Mouse (Mus musculus): Measurements from ENCODE around the gene Vmn1r129. TPM values are rescaled to one million over a fixed set of nuclear protein-coding genes. Genes with fewer than 3 reads are reported as not detected.

The Vmn1r129 gene
- not detected for polyA plus RNA-seq (2014; fragmentation: Illumina TruSeq; extraction: RNeasy Lipid Tissue Mini Kit (QIAGEN cat#74804); ENCODE audit: insufficient read depth, low read depth, low replicate concordance)

DNA sequence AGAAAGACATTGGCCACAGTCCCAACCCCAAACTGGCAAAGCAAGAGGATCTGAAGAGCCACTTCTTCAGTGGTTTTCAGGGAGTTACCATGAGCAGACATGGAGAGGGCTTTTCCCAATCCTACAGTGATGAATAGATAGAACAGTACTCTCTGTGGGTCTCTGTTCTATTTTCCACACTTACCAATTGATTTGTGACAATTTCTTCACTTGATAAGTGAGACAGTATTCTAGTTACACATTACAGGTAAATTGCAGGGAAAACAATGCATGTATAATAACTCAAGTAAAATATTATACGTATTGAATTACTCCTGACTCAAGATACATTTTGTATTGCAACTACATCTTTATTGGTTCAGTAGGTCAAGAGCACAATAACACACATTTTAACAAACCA is at the start of gene Vmn1r129:
TSS of gene Vmn1r129 (minus strand) at position 101 of the 400 bp plus-strand sequence.

DNA sequence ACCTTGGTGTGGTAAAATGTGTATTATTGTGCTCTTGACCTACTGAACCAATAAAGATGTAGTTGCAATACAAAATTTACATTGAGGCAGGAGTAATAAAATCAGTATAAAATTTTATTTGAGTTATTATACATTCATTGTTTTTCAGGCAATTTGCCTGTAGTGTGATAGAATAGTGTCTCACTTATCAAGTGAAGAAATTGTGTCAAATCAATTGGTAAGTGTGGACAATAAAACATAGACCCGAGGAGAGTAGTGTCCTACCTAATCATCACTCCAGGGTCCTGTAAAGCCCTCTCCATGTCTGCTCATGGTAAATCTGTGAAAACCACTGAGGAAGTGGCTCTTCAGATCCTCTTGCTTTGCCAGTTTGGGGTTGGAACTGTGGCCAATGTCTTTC is 12.0 kb downstream of the Vmn1r129 start, which contains the start of gene Vmn1r128:
TSS of gene Vmn1r128 (plus strand) at position 301 of the 400 bp plus-strand sequence.

DNA sequence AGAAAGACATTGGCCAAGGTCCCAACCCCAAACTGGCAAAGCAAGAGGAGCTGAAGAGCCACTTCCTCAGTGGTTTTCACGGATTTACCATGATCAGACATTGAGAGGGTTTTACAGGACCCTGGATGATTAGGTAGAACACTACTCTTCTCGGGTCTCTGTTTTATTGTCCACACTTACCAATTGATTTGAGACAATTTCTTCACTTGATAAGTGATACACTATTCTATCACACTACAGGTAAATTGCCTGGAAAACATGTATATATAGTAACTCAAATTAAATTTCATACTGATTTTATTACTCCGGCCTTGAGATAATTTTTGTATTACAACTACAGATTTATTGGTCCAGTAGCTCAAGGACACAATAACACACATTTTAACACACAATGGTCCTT is 41.3 kb downstream of the Vmn1r129 start, which contains the start of gene Vmn1r127:
TSS of gene Vmn1r127 (minus strand) at position 101 of the 400 bp plus-strand sequence.

Other genes with a start within 250 kb of the Vmn1r129 start
- gene Vmn1r122, start 227.2 kb downstream of the Vmn1r129 start, polyA plus RNA-seq (2014; fragmentation: Illumina TruSeq; extraction: RNeasy Lipid Tissue Mini Kit (QIAGEN cat#74804); ENCODE audit: insufficient read depth, low read depth, low replicate concordance) = not detected
- not detected for gene Vmn1r123, start 199.1 kb downstream of the Vmn1r129 start, polyA plus RNA-seq (2014; fragmentation: Illumina TruSeq; extraction: RNeasy Lipid Tissue Mini Kit (QIAGEN cat#74804); ENCODE audit: insufficient read depth, low read depth, low replicate concordance)
- gene Gm5157, start 170.9 kb downstream of the Vmn1r129 start, polyA plus RNA-seq (2014; fragmentation: Illumina TruSeq; extraction: RNeasy Lipid Tissue Mini Kit (QIAGEN cat#74804); ENCODE audit: insufficient read depth, low read depth, low replicate concordance) = not detected
- not detected for gene Vmn1r124, start 100.7 kb downstream of the Vmn1r129 start, polyA plus RNA-seq (2014; fragmentation: Illumina TruSeq; extraction: RNeasy Lipid Tissue Mini Kit (QIAGEN cat#74804); ENCODE audit: insufficient read depth, low read depth, low replicate concordance)
- not detected for gene Vmn1r125, start 89.1 kb downstream of the Vmn1r129 start, polyA plus RNA-seq (2014; fragmentation: Illumina TruSeq; extraction: RNeasy Lipid Tissue Mini Kit (QIAGEN cat#74804); ENCODE audit: insufficient read depth, low read depth, low replicate concordance)
- not detected for gene Vmn1r126, start 59.8 kb downstream of the Vmn1r129 start, polyA plus RNA-seq (2014; fragmentation: Illumina TruSeq; extraction: RNeasy Lipid Tissue Mini Kit (QIAGEN cat#74804); ENCODE audit: insufficient read depth, low read depth, low replicate concordance)
- gene Vmn1r127, start 41.4 kb downstream of the Vmn1r129 start, polyA plus RNA-seq (2014; fragmentation: Illumina TruSeq; extraction: RNeasy Lipid Tissue Mini Kit (QIAGEN cat#74804); ENCODE audit: insufficient read depth, low read depth, low replicate concordance) = not detected
- gene Vmn1r128, start 11.9 kb downstream of the Vmn1r129 start, polyA plus RNA-seq (2014; fragmentation: Illumina TruSeq; extraction: RNeasy Lipid Tissue Mini Kit (QIAGEN cat#74804); ENCODE audit: insufficient read depth, low read depth, low replicate concordance) = not detected
- not detected for gene Gm6882, start 71.5 kb upstream of the Vmn1r129 start, polyA plus RNA-seq (2014; fragmentation: Illumina TruSeq; extraction: RNeasy Lipid Tissue Mini Kit (QIAGEN cat#74804); ENCODE audit: insufficient read depth, low read depth, low replicate concordance)
- gene Vmn1r130, start 150.5 kb upstream of the Vmn1r129 start, polyA plus RNA-seq (2014; fragmentation: Illumina TruSeq; extraction: RNeasy Lipid Tissue Mini Kit (QIAGEN cat#74804); ENCODE audit: insufficient read depth, low read depth, low replicate concordance) = not detected
- gene Vmn1r131, start 184.8 kb upstream of the Vmn1r129 start, polyA plus RNA-seq (2014; fragmentation: Illumina TruSeq; extraction: RNeasy Lipid Tissue Mini Kit (QIAGEN cat#74804); ENCODE audit: insufficient read depth, low read depth, low replicate concordance) = not detected